Mouse (Mus musculus) liver, postnatal 0 days (tissue): ENCODE data around the gene Pgam2.

Experiments used
- CTCF ChIP-seq: sonication (generic); IDR thresholded peaks from 2 replicates; pipeline ENCODE4 v1.5.1; 2016; ENCODE audit warnings: antibody characterized with exemption, low read depth
- EP300 ChIP-seq: IDR thresholded peaks from 2 replicates; pipeline ENCODE4 v1.6.1; 2016; ENCODE audit warnings: antibody characterized with exemption, low read depth, mild to moderate bottlenecking

GRCm38 (mm10) chr11:5785732-5786131 is 17.8 kb downstream of the Pgam2 start:
- no peak for TF ChIP-seq CTCF
- no peak for TF ChIP-seq EP300
